Mouse (Mus musculus) lung, postnatal 14 days (tissue): Measurements from ENCODE around the gene Pih1d1.
"Not testable (repeated sequence)": the region's sequence is repeated elsewhere in the genome, so short reads cannot be mapped to it uniquely, and the experiment has no call there.

ENCODE experiments used
- DNase-seq: peaks from one replicate; pipeline ENCODE4 v3.0.0; 2021

The Pih1d1 gene

GRCm38 (mm10) chr7:45148534-45149098 lies 5.5 kb upstream of the Pih1d1 start:
- no peak for DNase-seq

- peak; percentile 54 for DNase-seq
Measured at GRCm38 (mm10) chr7:45149545-45149944, 4.6 kb upstream of the Pih1d1 start.

GRCm38 (mm10) chr7:45150321-45150720 lies 3.8 kb upstream of the Pih1d1 start:
- no peak for DNase-seq

GRCm38 (mm10) chr7:45151303-45151702 lies 2.8 kb upstream of the Pih1d1 start:
- peak; percentile 64 for DNase-seq

GRCm38 (mm10) chr7:45153052-45153451 lies 1.1 kb upstream of the Pih1d1 start:
- not testable (repeated sequence) for DNase-seq

GRCm38 (mm10) chr7:45153586-45153985 lies 517 bp upstream of the Pih1d1 start:
- DNase-seq = no peak

- DNase-seq = peak; percentile 58
Measured at GRCm38 (mm10) chr7:45154993-45155514, 951 bp downstream of the Pih1d1 start.

- no peak for DNase-seq
Measured at GRCm38 (mm10) chr7:45155590-45155989, 1.5 kb downstream of the Pih1d1 start.

- DNase-seq = no peak
Measured at GRCm38 (mm10) chr7:45156206-45156605, 2.1 kb downstream of the Pih1d1 start.

- DNase-seq = no peak
Measured at GRCm38 (mm10) chr7:45157459-45157858, 3.4 kb downstream of the Pih1d1 start.

- DNase-seq = no peak
Measured at GRCm38 (mm10) chr7:45158991-45159390, 4.9 kb downstream of the Pih1d1 start.

GRCm38 (mm10) chr7:45160316-45160800 lies 6.3 kb downstream of the Pih1d1 start:
- DNase-seq = no peak

GRCm38 (mm10) chr7:45160866-45161265 lies 6.8 kb downstream of the Pih1d1 start:
- DNase-seq = no peak

GRCm38 (mm10) chr7:45161612-45162473 lies 7.7 kb downstream of the Pih1d1 start:
- peak; percentile 91 for DNase-seq

- no peak for DNase-seq
Measured at GRCm38 (mm10) chr7:45162551-45162950, 8.4 kb downstream of the Pih1d1 start.

- DNase-seq = no peak
Measured at GRCm38 (mm10) chr7:45162996-45163615, 9.0 kb downstream of the Pih1d1 start.

- peak; percentile 41 for DNase-seq
Measured at GRCm38 (mm10) chr7:45163735-45164490, 9.8 kb downstream of the Pih1d1 start, which contains the start of gene Slc17a7. TSS of gene Slc17a7 (plus strand) at chr7:45163949.

- DNase-seq = no peak
Measured at GRCm38 (mm10) chr7:45164833-45165232, 10.7 kb downstream of the Pih1d1 start.

- no peak for DNase-seq
Measured at GRCm38 (mm10) chr7:45165701-45166100, 11.6 kb downstream of the Pih1d1 start.

- no peak for DNase-seq
Measured at GRCm38 (mm10) chr7:45166950-45167401, 12.9 kb downstream of the Pih1d1 start.

GRCm38 (mm10) chr7:45167761-45168445 lies 13.8 kb downstream of the Pih1d1 start:
- no peak for DNase-seq

- no peak for DNase-seq
Measured at GRCm38 (mm10) chr7:45168656-45169055, 14.6 kb downstream of the Pih1d1 start.
